Mouse (Mus musculus) MEL (cell line): ENCODE data around the gene Rab13. TPM values are rescaled to one million over a fixed set of nuclear protein-coding genes. Genes with fewer than 3 reads are reported as not detected.

Experiments used
- DNase-seq: peaks from one replicate; pipeline ENCODE4 v3.0.0; 2011; ENCODE audit warnings: low read depth, low spot score
- H3K27ac ChIP-seq: 2 replicates; pipeline ENCODE4 v1.5.1; 2012; ENCODE audit warnings: low read depth, mild to moderate bottlenecking, control low read depth, low read length, moderate library complexity; ENCODE audit not compliant: control insufficient read depth
- H3K27me3 ChIP-seq, 2 experiments: fragments of 150-350 bp in 1 of 2; sonication (generic) in 1 of 2; 2 replicates each; pipeline ENCODE4 v1.6.1; 2012; ENCODE audit warnings: low read length in 2 of 2, mild to moderate bottlenecking in 2 of 2, improper control_type of control experiment in 1 of 2, moderate library complexity in 1 of 2; ENCODE audit not compliant: insufficient read depth in 2 of 2, control insufficient read depth in 1 of 2
- H3K36me3 ChIP-seq, 2 experiments: 2 replicates each; pipeline ENCODE4 v1.6.1; 2012 to 2014; ENCODE audit warnings: low read length in 2 of 2, improper control_type of control experiment in 1 of 2, inconsistent platforms in 1 of 2, mild to moderate bottlenecking in 1 of 2; ENCODE audit not compliant: insufficient read depth in 2 of 2, control insufficient read depth in 1 of 2
- H3K4me1 ChIP-seq, 2 experiments: fragments of 150-350 bp in 1 of 2; sonication (generic) in 1 of 2; 2 replicates each; pipeline ENCODE4 v1.6.1; 2012; ENCODE audit warnings: low read length in 2 of 2, improper control_type of control experiment in 1 of 2, mild to moderate bottlenecking in 1 of 2; ENCODE audit not compliant: insufficient read depth in 2 of 2, control insufficient read depth in 1 of 2
- H3K4me3 ChIP-seq, 2 experiments: fragments of 150-350 bp in 1 of 2; sonication (generic) in 1 of 2; 2 replicates each; pipeline ENCODE4 v1.5.1; 2012; ENCODE audit warnings: low read depth in 2 of 2, low read length in 2 of 2, mild to moderate bottlenecking in 2 of 2, moderate library complexity in 2 of 2, control low read depth in 1 of 2, improper control_type of control experiment in 1 of 2; ENCODE audit not compliant: control insufficient read depth in 1 of 2, insufficient read depth in 1 of 2
- H3K79me2 ChIP-seq: 2 replicates; pipeline ENCODE4 v1.6.1; 2012; ENCODE audit warnings: mild to moderate bottlenecking, low read length, moderate library complexity; ENCODE audit not compliant: control insufficient read depth, poor library complexity, insufficient read depth
- H3K9ac ChIP-seq: 2 replicates; pipeline ENCODE4 v1.6.1; 2012; ENCODE audit warnings: low read depth, mild to moderate bottlenecking, control low read depth, low read length, moderate library complexity; ENCODE audit not compliant: control insufficient read depth, poor library complexity, severe bottlenecking
- H3K9me3 ChIP-seq: fragments of 150-350 bp; sonication (generic); replicated peaks from 2 replicates; pipeline ENCODE4 v1.6.1; 2012; ENCODE audit warnings: mild to moderate bottlenecking, low read length, improper control_type of control experiment, moderate library complexity; ENCODE audit not compliant: insufficient read depth
- CHD2 ChIP-seq: IDR thresholded peaks from 2 replicates; pipeline ENCODE4 v1.6.1; 2011; ENCODE audit warnings: low read length, improper control_type of control experiment
- CTCF ChIP-seq, 3 experiments: IDR thresholded peaks in 2 of 3; conservative IDR thresholded peaks in 1 of 3; 2 replicates each; pipeline ENCODE4 v1.5.1; 2011 to 2012; ENCODE audit warnings: low read length in 3 of 3, low read depth in 2 of 3, mild to moderate bottlenecking in 2 of 3, improper control_type of control experiment in 1 of 3, inconsistent platforms in 1 of 3, mixed read lengths in 1 of 3, moderate library complexity in 1 of 3; ENCODE audit not compliant: control insufficient read depth in 1 of 3, insufficient read depth in 1 of 3, poor library complexity in 1 of 3, severe bottlenecking in 1 of 3
- ETS1 ChIP-seq: IDR thresholded peaks from 2 replicates; pipeline ENCODE4 v1.6.1; 2012; ENCODE audit warnings: low read depth, mild to moderate bottlenecking, inconsistent platforms, low read length, improper control_type of control experiment, moderate library complexity
- GABPA ChIP-seq: IDR thresholded peaks from 2 replicates; pipeline ENCODE4 v1.6.1; 2012; ENCODE audit warnings: low read depth, mild to moderate bottlenecking, inconsistent platforms, low read length, improper control_type of control experiment, moderate library complexity
- GATA1 ChIP-seq: IDR thresholded peaks from 2 replicates; pipeline ENCODE4 v1.6.1; 2011; ENCODE audit warnings: low read depth, low read length, improper control_type of control experiment
- HCFC1 ChIP-seq: IDR thresholded peaks from 2 replicates; pipeline ENCODE4 v1.6.1; 2012; ENCODE audit warnings: low read depth, mild to moderate bottlenecking, inconsistent platforms, low read length, improper control_type of control experiment, moderate library complexity
- MAFK ChIP-seq: IDR thresholded peaks from 2 replicates; pipeline ENCODE4 v1.6.1; 2011; ENCODE audit warnings: low read depth, mild to moderate bottlenecking, low read length, improper control_type of control experiment, borderline replicate concordance
- MAX ChIP-seq: IDR thresholded peaks from 2 replicates; pipeline ENCODE4 v1.6.1; 2011; ENCODE audit warnings: low read length, improper control_type of control experiment
- MXI1 ChIP-seq: IDR thresholded peaks from 2 replicates; pipeline ENCODE4 v1.6.1; 2011; ENCODE audit warnings: mild to moderate bottlenecking, low read depth, low read length, improper control_type of control experiment
- MYC ChIP-seq: IDR thresholded peaks from 2 replicates; pipeline ENCODE4 v1.6.1; 2011; ENCODE audit warnings: low read depth, mild to moderate bottlenecking, low read length, improper control_type of control experiment, moderate library complexity
- NRF1 ChIP-seq: IDR thresholded peaks from 2 replicates; pipeline ENCODE4 v1.6.1; 2014; ENCODE audit warnings: low read depth, mild to moderate bottlenecking, inconsistent platforms, low read length, improper control_type of control experiment, moderate library complexity; ENCODE audit not compliant: poor library complexity, insufficient read depth, severe bottlenecking
- POLR2AphosphoS5 ChIP-seq: IDR thresholded peaks from 2 replicates; pipeline ENCODE4 v1.6.1; 2012; ENCODE audit warnings: low read depth, borderline replicate concordance, mild to moderate bottlenecking, inconsistent platforms, low read length, moderate library complexity, mixed read lengths
- SMC3 ChIP-seq: IDR thresholded peaks from 2 replicates; pipeline ENCODE4 v1.6.1; 2011; ENCODE audit warnings: low read depth, low read length, improper control_type of control experiment
- TCF12 ChIP-seq: IDR thresholded peaks from 2 replicates; pipeline ENCODE4 v1.6.1; 2014; ENCODE audit warnings: low read depth, mild to moderate bottlenecking, inconsistent platforms, low read length, improper control_type of control experiment, moderate library complexity
- UBTF ChIP-seq: IDR thresholded peaks from 2 replicates; pipeline ENCODE4 v1.6.1; 2012; ENCODE audit warnings: low read depth, mild to moderate bottlenecking, inconsistent platforms, low read length, improper control_type of control experiment, moderate library complexity, borderline replicate concordance; ENCODE audit not compliant: insufficient read depth
- USF1 ChIP-seq: IDR thresholded peaks from 2 replicates; pipeline ENCODE4 v1.6.1; 2014; ENCODE audit warnings: low read depth, mild to moderate bottlenecking, inconsistent platforms, low read length, improper control_type of control experiment, moderate library complexity
- ZKSCAN1 ChIP-seq: IDR thresholded peaks from 2 replicates; pipeline ENCODE4 v1.6.1; 2012; ENCODE audit warnings: low read depth, mild to moderate bottlenecking, inconsistent platforms, low read length, improper control_type of control experiment, moderate library complexity
- ZNF384 ChIP-seq: IDR thresholded peaks from 2 replicates; pipeline ENCODE4 v1.6.1; 2012; ENCODE audit warnings: low read depth, mild to moderate bottlenecking, inconsistent platforms, low read length, improper control_type of control experiment
- polyA plus RNA-seq, 2 experiments: library from polyadenylated mRNA; stranded (reverse) in 1 of 2; unstranded in 1 of 2; fragments of >175 nt in 1 of 2; fragments of >200 nt in 1 of 2; gene quantifications; 2 replicates each; pipeline versions ENCODE4 v1.2.1 to v1.2.4; 2012; ENCODE audit warnings: low replicate concordance in 2 of 2, low read depth in 1 of 2; ENCODE audit not compliant: insufficient read length in 2 of 2, insufficient read depth in 1 of 2, missing spikeins in 1 of 2
- total RNA-seq: library from RNA; depleted of rRNA; stranded (reverse); fragments of 300-350 nt; gene quantifications from 2 replicates; pipeline ENCODE4 v1.2.3, GENCODE M21; 2012

Rab13 gene
- total and polyA plus RNA-seq, 3 experiments, result 5.1 to 7.7 TPM; not detected in 1

GRCm38 (mm10) chr3:90255784-90256353 is 42.4 kb downstream of the Rab13 start:
- Histone ChIP-seq H3K4me3 (no peak overlapping the region), H3K9me3 (no peaks in the 10 kb centered on the region), H3K27ac (no peak overlapping the region), H3K79me2 (peaks cover 22% of the 10 kb centered on the region), H3K27me3 (no peaks in the 10 kb centered on the region), H3K9ac (no peak overlapping the region), H3K4me1 (peaks cover 3 to 5% of the 10 kb centered on the region in 2 experiments; a peak in 3 of 4 replicates), H3K36me3 (peaks cover 5 to 11% of the 10 kb centered on the region in 2 experiments)
- no peak for DNase-seq
- TF ChIP-seq CHD2 (no peak), MAX (no peak), ZNF384 (no peak), HCFC1 (no peak)

DNA sequence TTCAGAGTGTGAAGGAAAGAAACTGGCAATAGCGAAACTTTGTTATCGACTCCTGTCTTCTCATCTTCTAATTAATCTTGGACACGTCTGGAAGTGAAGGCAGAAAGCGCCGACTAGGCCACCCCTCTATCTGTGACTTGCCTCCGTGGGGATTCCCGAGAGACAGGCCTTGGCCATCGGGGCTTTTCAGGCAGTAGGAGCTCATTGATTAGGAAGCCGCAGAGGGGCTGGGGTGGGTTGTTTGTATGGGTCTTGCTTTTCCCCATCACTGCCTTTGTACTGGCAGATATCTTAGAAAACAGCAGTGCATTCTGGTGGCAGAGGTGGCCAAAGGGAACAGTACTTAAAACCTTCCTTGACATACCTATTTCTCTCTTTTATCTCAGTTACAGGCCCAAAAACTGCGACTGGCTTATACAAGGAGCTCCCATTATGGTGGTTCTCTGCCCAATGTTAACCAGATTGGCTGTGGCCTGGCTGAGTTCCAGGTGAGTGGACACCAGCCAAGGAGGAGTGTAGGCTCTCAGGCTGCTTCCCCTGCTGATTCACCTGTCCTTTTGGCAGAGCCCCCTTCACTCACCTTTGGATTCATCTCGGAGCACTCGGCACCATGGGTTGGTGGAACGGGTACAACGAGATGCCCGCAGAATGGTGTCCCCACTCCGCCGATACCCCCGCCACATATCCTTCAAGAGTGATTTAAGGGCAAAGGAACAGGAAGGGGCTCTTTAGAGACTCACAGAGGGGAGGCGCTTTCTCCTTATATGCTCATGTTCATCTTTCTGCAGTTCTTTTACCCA is 43.4 kb downstream of the Rab13 start:
- TF ChIP-seq GABPA, result no peak
- no peak for TF ChIP-seq POLR2AphosphoS5
- TF ChIP-seq, all 39 proteins: peak for 0
- Histone ChIP-seq H3K36me3 (peaks cover 5 to 11% of the 10 kb centered on the region in 2 experiments), H3K27me3 (no peaks in the 10 kb centered on the region), H3K4me3 (no peak overlapping the region), H3K4me1 (peaks cover 3 to 5% of the 10 kb centered on the region in 2 experiments; a peak in 3 of 4 replicates), H3K9ac (no peak overlapping the region), H3K27ac (no peak overlapping the region), H3K79me2 (peaks cover 22% of the 10 kb centered on the region), H3K9me3 (no peaks in the 10 kb centered on the region)
- no peak for DNase-seq

DNA sequence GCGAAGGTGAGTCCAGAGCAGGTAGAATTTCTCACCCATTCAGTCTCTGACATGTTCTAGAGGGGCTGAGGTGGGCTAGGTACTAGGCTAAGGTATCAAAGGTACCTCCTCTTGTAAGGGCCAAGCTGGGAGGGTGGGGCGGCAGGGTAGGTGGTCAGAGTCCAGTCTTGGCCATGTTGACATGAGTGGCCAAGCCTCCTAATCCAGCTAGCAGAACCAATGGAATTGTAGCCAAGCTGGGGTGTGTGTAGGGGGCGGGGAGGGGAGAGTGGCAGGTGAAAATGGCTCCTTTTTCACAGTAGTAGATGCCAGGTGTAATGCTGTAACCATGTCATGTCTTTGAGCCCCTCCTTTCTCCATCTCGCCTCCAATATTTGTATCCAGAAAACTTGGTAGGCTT is 45.0 kb downstream of the Rab13 start:
- H3K4me3 ChIP-seq, result no peak overlapping the region
- H3K27me3 ChIP-seq, result no peaks in the 10 kb centered on the region
- no peak for TF ChIP-seq ETS1
- no peak for TF ChIP-seq UBTF
- TF ChIP-seq CTCF (IDR thresholded peaks at IDR 0.05 in 2 of 3, conservative IDR thresholded peaks at IDR 0.05 in 1 of 3; ENCODE audit: control insufficient read depth in 1 of 3, insufficient read depth in 1 of 3, low read depth in 2 of 3, low read length in 3 of 3, poor library complexity in 1 of 3, severe bottlenecking in 1 of 3), result no peak
- no peak for TF ChIP-seq TCF12
- no peak for TF ChIP-seq MXI1
- TF ChIP-seq MAFK, result no peak
- no peak for TF ChIP-seq MYC
- no peak for TF ChIP-seq ZNF384
- no peak for TF ChIP-seq GATA1
- no peak for TF ChIP-seq NRF1
- TF ChIP-seq ZKSCAN1, result no peak
- no peak for TF ChIP-seq GABPA
- no peak for TF ChIP-seq SMC3
- TF ChIP-seq HCFC1, result no peak
- TF ChIP-seq USF1, result no peak
- no peak for TF ChIP-seq CHD2
- H3K79me2 ChIP-seq, result peaks cover 22% of the 10 kb centered on the region
- no peak overlapping the region for H3K9ac ChIP-seq
- H3K4me1 ChIP-seq, result peaks cover 3 to 5% of the 10 kb centered on the region in 2 experiments; a peak in 3 of 4 replicates
- no peak for DNase-seq
- H3K9me3 ChIP-seq, result no peaks in the 10 kb centered on the region
- H3K27ac ChIP-seq, result no peak overlapping the region
- H3K36me3 ChIP-seq, result peaks cover 5 to 11% of the 10 kb centered on the region in 2 experiments
